ENCODE assay signal across 12 mouse cellular contexts in the genomic region with DNA sequence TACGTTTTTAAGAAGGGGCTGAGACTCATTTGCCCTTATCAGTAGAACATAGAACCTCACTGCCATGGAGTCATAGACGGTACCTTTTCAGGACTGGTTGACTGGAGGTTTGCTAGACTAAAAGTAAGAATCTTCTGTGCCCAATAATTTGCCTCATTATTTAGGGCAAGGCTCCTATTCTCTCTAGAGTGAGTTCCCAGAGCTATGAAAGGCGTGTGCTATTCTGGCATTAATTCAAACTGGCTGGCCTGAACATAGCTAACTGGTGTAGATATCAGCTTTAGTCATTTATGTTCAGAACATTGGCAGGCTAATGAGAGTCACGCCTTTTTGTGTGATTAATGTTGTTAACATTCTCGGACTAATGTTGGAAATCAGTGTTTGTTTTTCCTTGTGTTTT. TPM values are rescaled to one million over a fixed set of nuclear protein-coding genes. Genes with fewer than 3 reads are reported as not detected.
DNase-seq lines count a peak whose midpoint lies in the region; TF ChIP-seq lines count a peak whose summit lies in the region.
"Had no signal": no experiment of that assay in that cellular context is flagged by ENCODE, and none has a peak within 500 bp of the region (broad histone marks: within the 10 kb centered on the region; RNA-seq: fewer than 3 reads in every experiment).

No protein-coding gene starts in this region.

- H3K36me3 ChIP-seq in heart, adult 2 months (ENCODE audit: control insufficient read depth, insufficient read depth, low read length), result peaks cover 6% of the 10 kb centered on the region
- H3K36me3 ChIP-seq in heart, embryonic 10.5 days, result no peaks in the 10 kb centered on the region
- peaks cover 0 to 30% of the 10 kb centered on the region in 2 experiments; a peak in 2 of 4 replicates for H3K36me3 ChIP-seq in MEL (ENCODE audit: control insufficient read depth in 1 of 2, insufficient read depth in 2 of 2, low read length in 2 of 2)
- H3K36me3 ChIP-seq: lung, embryonic 15.5 days had no signal

- peaks cover 5% of the 10 kb centered on the region for H3K4me1 ChIP-seq in heart, adult 2 months (ENCODE audit: control insufficient read depth, insufficient read depth, low read length)
- no peaks in the 10 kb centered on the region for H3K4me1 ChIP-seq in heart, embryonic 10.5 days
- peaks cover 17 to 27% of the 10 kb centered on the region in 2 experiments for H3K4me1 ChIP-seq in MEL (ENCODE audit: control insufficient read depth in 1 of 2, insufficient read depth in 2 of 2, low read length in 2 of 2)
- 0 out of 2 replicates have a peak, but pooled peaks cover 5% of the 10 kb centered on the region for H3K4me1 ChIP-seq in brown adipose tissue, adult 24 weeks (ENCODE audit: control insufficient read depth, insufficient read depth, insufficient read length, low read length)
- H3K4me1 ChIP-seq: lung, embryonic 15.5 days had no signal

- 11% methylated on average over 5 of the region's 5 CpGs for WGBS in heart, adult 2 months
- WGBS in heart, embryonic 10.5 days, result 77% methylated on average over 5 of the region's 5 CpGs

- no peak overlapping the region for H3K9ac ChIP-seq in heart, adult 2 months (ENCODE audit: low read depth, low read length)
- no peak overlapping the region for H3K9ac ChIP-seq in MEL (ENCODE audit: control insufficient read depth, low read depth, low read length, poor library complexity, severe bottlenecking)
- H3K9ac ChIP-seq: lung, embryonic 15.5 days had no signal

- DNase-seq in heart, adult 2 months, result peak in 1 of 2 experiments; percentile 50
- DNase-seq in heart, embryonic 10.5 days (ENCODE audit: low spot score), result no peak
- DNase-seq in MEL (ENCODE audit: low read depth, low spot score), result peak; percentile 71
- peak; percentile 18 for DNase-seq in lung, postnatal 10 days
- no peak for DNase-seq in ovary, postnatal 14 days (ENCODE audit: low spot score)
- DNase-seq in thymus, postnatal 14 days, result no peak
- no peak for DNase-seq in left cerebral cortex, postnatal 25 days (ENCODE audit: low spot score in 2 of 2)
- DNase-seq: kidney, postnatal 4 days; left cerebral cortex, postnatal 4 days; thymus, postnatal 25 days had no signal

- no peak overlapping the region for H3K4me3 ChIP-seq in heart, adult 2 months
- H3K4me3 ChIP-seq in heart, embryonic 10.5 days, result no peak overlapping the region
- H3K4me3 ChIP-seq in MEL (ENCODE audit: control insufficient read depth in 1 of 2, insufficient read depth in 1 of 2, low read depth in 2 of 2, low read length in 2 of 2), result no peak overlapping the region
- H3K4me3 ChIP-seq in brown adipose tissue, adult 24 weeks (ENCODE audit: insufficient read depth, low read depth, low read length), result no peak overlapping the region
- H3K4me3 ChIP-seq: lung, embryonic 15.5 days had no signal

- TF ChIP-seq EP300 in heart, adult 2 months (IDR thresholded peaks at IDR 0.05; ENCODE audit: insufficient read depth, low read depth, low read length), result no peak
- TF ChIP-seq EP300 in MEL (IDR thresholded peaks at IDR 0.05; ENCODE audit: low read depth in 1 of 2, low read length in 2 of 2), result peak in 1 of 2 experiments; percentile 35; a peak in 2 of 4 replicates

- TF ChIP-seq RAD21 in MEL (IDR thresholded peaks at IDR 0.05; ENCODE audit: low read depth, low read length), result no peak

- no peaks in the 10 kb centered on the region for H3K79me2 ChIP-seq in heart, adult 2 months (replicated peaks; ENCODE audit: control insufficient read depth, insufficient read depth, low read length)
- H3K79me2 ChIP-seq in MEL (ENCODE audit: control insufficient read depth, insufficient read depth, low read length, poor library complexity), result no peaks in the 10 kb centered on the region

- H3K27me3 ChIP-seq in heart, adult 2 months (ENCODE audit: control insufficient read depth, insufficient read depth, low read length), result 0 out of 2 replicates have a peak, but pooled peaks cover 1% of the 10 kb centered on the region
- no peaks in the 10 kb centered on the region for H3K27me3 ChIP-seq in heart, embryonic 10.5 days (ENCODE audit: insufficient read depth, poor library complexity, severe bottlenecking)
- no peaks in the 10 kb centered on the region for H3K27me3 ChIP-seq in MEL (ENCODE audit: control insufficient read depth in 1 of 2, insufficient read depth in 2 of 2, low read length in 2 of 2)
- H3K27me3 ChIP-seq: lung, embryonic 15.5 days had no signal

- TF ChIP-seq CTCF in heart, adult 2 months (IDR thresholded peaks at IDR 0.05), result no peak
- no peak for TF ChIP-seq CTCF in MEL (IDR thresholded peaks at IDR 0.05 in 2 of 3, conservative IDR thresholded peaks at IDR 0.05 in 1 of 3; ENCODE audit: control insufficient read depth in 1 of 3, insufficient read depth in 1 of 3, low read depth in 2 of 3, low read length in 3 of 3, poor library complexity in 1 of 3, severe bottlenecking in 1 of 3)

- intact Hi-C loops in heart, adult 2 months (cut with DNase I), result loop anchor here (5.0 kb wide), 1 partner anchor 52 kb away; no protein-coding TSS in a partner anchor
- intact Hi-C loops in left cerebral cortex, postnatal 25 days (cut with DNase I), result no loop called here

- peak overlapping the region; percentile 61 for H3K27ac ChIP-seq in heart, adult 2 months
- no peak overlapping the region for H3K27ac ChIP-seq in heart, embryonic 10.5 days
- peak overlapping the region; percentile 40 for H3K27ac ChIP-seq in MEL (ENCODE audit: control insufficient read depth, low read depth, low read length)
- H3K27ac ChIP-seq in brown adipose tissue, adult 24 weeks (replicated peaks; ENCODE audit: low read depth, low read length), result peak overlapping the region; percentile 54; the same call in 1 of the 2 replicates
- H3K27ac ChIP-seq: lung, embryonic 15.5 days had no signal

- TF ChIP-seq POLR2A in heart, adult 2 months (IDR thresholded peaks at IDR 0.05; ENCODE audit: insufficient read depth, low read depth, low read length), result no peak
- TF ChIP-seq POLR2A in MEL (IDR thresholded peaks at IDR 0.05; ENCODE audit: control insufficient read depth in 1 of 2, insufficient read depth in 1 of 2, low read depth in 1 of 2, low read length in 2 of 2, poor library complexity in 1 of 2), result no peak

- H3K9me3 ChIP-seq in heart, embryonic 10.5 days, result no peaks in the 10 kb centered on the region
- H3K9me3 ChIP-seq in MEL (replicated peaks; ENCODE audit: insufficient read depth, low read length), result no peaks in the 10 kb centered on the region
- H3K9me3 ChIP-seq: lung, embryonic 15.5 days had no signal

TF ChIP-seq in MEL, 35 proteins besides CTCF, POLR2A, EP300 and RAD21 (continues in another document):
- TF ChIP-seq MYB (IDR thresholded peaks at IDR 0.05; ENCODE audit: low read depth, low read length) (no peak), MYC (IDR thresholded peaks at IDR 0.05; ENCODE audit: low read depth, low read length) (no peak), MAZ (IDR thresholded peaks at IDR 0.05; ENCODE audit: low read depth, low read length) (no peak), ETS1 (IDR thresholded peaks at IDR 0.05; ENCODE audit: low read depth, low read length) (no peak), TBP (IDR thresholded peaks at IDR 0.05; ENCODE audit: low read depth, low read length) (no peak), MXI1 (IDR thresholded peaks at IDR 0.05; ENCODE audit: low read depth, low read length) (peak; percentile 66; the same call in 1 of the 2 replicates), TCF12 (IDR thresholded peaks at IDR 0.05; ENCODE audit: low read depth, low read length) (no peak), SIN3A (IDR thresholded peaks at IDR 0.05; ENCODE audit: low read length) (peak; percentile 48), GATA1 (IDR thresholded peaks at IDR 0.05; ENCODE audit: low read depth, low read length) (peak; percentile 35; the same call in 1 of the 2 replicates), POLR2AphosphoS5 (IDR thresholded peaks at IDR 0.05; ENCODE audit: borderline replicate concordance, low read depth, low read length) (no peak), ZMIZ1 (IDR thresholded peaks at IDR 0.05; ENCODE audit: low read depth, low read length) (no peak), CHD1 (IDR thresholded peaks at IDR 0.05; ENCODE audit: low read depth, low read length) (no peak), NRF1 (IDR thresholded peaks at IDR 0.05; ENCODE audit: insufficient read depth, low read depth, low read length, poor library complexity, severe bottlenecking) (no peak), HCFC1 (IDR thresholded peaks at IDR 0.05; ENCODE audit: low read depth, low read length) (no peak), BHLHE40 (IDR thresholded peaks at IDR 0.05; ENCODE audit: borderline replicate concordance, low read depth, low read length) (0 out of 2 replicates have a peak, but pooled peaks have one; percentile 16), MEF2A (IDR thresholded peaks at IDR 0.05; ENCODE audit: extremely low read depth, insufficient replicate concordance, low read depth, low read length, poor library complexity, severe bottlenecking) (no peak), NELFE (IDR thresholded peaks at IDR 0.05; ENCODE audit: low read depth, low read length) (no peak), ZC3H11A (IDR thresholded peaks at IDR 0.05; ENCODE audit: low read depth, low read length) (no peak), USF2 (IDR thresholded peaks at IDR 0.05; ENCODE audit: borderline replicate concordance in 1 of 2, insufficient read depth in 1 of 2, low read depth in 1 of 2, low read length in 2 of 2) (no peak), CHD2 (IDR thresholded peaks at IDR 0.05; ENCODE audit: low read length) (no peak), E2F4 (IDR thresholded peaks at IDR 0.05; ENCODE audit: borderline replicate concordance, low read depth, low read length) (no peak), UBTF (IDR thresholded peaks at IDR 0.05; ENCODE audit: borderline replicate concordance, insufficient read depth, low read depth, low read length) (no peak), ZNF384 (IDR thresholded peaks at IDR 0.05; ENCODE audit: low read depth, low read length) (no peak), ELF1 (IDR thresholded peaks at IDR 0.05; ENCODE audit: low read depth, low read length) (no peak), RCOR1 (IDR thresholded peaks at IDR 0.05; ENCODE audit: low read depth, low read length) (peak; percentile 56; the same call in 1 of the 2 replicates), POLR2AphosphoS2 (IDR thresholded peaks at IDR 0.05; ENCODE audit: low read length) (no peak), MAX (IDR thresholded peaks at IDR 0.05; ENCODE audit: low read length) (peak; percentile 15; the same call in 1 of the 2 replicates)

RNA-seq across cellular contexts. Expression of gene Rrm1, which starts 52.4 kb away (rescaled TPM):
- total RNA-seq in heart, adult 2 months (2021), result 1 to 10 TPM; 9.6 to 9.9 TPM
- 4.4 and 8.1 TPM in 2 replicates for polyA plus RNA-seq in heart, adult 2 months (2012; rRNA removed)
- polyA plus RNA-seq in heart, embryonic 10.5 days (2016; fragmentation: Nextera tagmentation; extraction: Ambion mirVana), result 190 and 198 TPM in 2 replicates
- total RNA-seq in MEL (2012; rRNA removed), result 147 and 154 TPM in 2 replicates
- 100 to 1,000 TPM in 1 of 2 experiments, not detected in 1; 228 TPM for polyA plus RNA-seq in MEL (2012; ENCODE audit: insufficient read depth in 1 of 2, insufficient read length in 2 of 2, low read depth in 1 of 2, low replicate concordance in 2 of 2, missing spikeins in 1 of 2)
- 19.5 and 26.1 TPM in 2 replicates for polyA plus RNA-seq in brown adipose tissue, adult 24 weeks (2012; ENCODE audit: insufficient read depth, insufficient read length, missing spikeins)
- 10 to 100 TPM; 10.1 to 10.2 TPM for total RNA-seq in left cerebral cortex, postnatal 25 days (2021)

Comparison
In these comparisons a context has a peak if more than half of its experiments do, and no peak if none do; other contexts are left out.
1. DNase-seq: peak in MEL (single experiment) and lung, postnatal 10 days (single experiment); none in heart, embryonic 10.5 days (single experiment), ovary, postnatal 14 days (single experiment), thymus, postnatal 14 days (single experiment) and left cerebral cortex, postnatal 25 days (0 of 2).